Comparison of ENCODE assay signal across 8 mouse cellular contexts in the genomic region with DNA sequence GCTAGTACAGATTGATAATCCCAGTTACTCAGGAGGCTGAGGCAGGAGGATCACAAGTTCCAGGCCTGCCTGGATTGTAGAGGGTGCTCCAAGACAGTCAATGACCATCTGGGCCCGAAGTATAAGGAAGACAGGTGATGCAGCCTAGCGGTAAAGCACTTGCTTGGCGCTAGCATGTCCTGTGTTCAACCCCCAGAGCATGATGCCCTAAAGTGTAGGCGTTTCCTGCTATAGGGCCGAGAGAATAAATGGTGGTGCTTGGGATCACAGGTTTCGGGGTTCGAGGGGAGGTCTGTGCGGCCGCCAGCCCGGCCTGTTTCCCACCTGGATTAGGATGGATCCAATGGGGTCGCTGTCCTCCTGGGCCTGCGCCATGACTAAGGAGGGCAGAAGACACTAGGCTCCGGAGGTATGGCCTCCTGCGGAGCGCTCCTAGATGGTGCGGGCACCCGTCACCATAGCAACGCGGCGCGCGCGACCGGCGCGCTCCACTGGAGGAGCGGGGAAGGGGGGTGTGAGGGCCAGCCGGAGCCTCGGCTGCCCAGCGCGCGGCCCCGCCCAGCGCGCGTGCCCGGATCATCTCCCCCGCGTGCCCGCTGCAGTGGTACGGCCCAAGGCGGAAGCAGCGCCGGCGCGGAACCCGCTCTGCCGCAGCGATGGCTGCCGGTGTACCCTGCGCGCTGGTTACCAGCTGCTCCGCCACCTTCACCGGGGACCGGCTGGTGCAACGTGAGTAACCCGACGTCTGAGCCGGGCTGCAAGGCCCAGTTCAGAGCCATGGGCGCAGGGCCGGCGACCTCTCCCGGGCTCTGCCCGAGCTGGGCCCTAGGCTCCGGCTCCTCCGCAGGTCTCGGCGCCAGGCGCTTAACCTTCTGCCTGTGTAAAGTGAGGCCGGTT. TPM values are rescaled to one million over a fixed set of nuclear protein-coding genes. Genes with fewer than 3 reads are reported as not detected.
DNase-seq lines count a peak whose midpoint lies in the region; ATAC-seq and TF ChIP-seq lines count a peak whose summit lies in the region.

A gene (minus strand): TSS at position 451 of the 897 bp plus-strand sequence.
A gene (plus strand): TSS at position 618 of the 897 bp plus-strand sequence.

- peaks cover 27% of the 10 kb centered on the region; the same call in 1 of the 2 replicates for H3K79me2 ChIP-seq in liver, adult 2 months (ENCODE audit: control insufficient read depth, insufficient read depth, low read length)

- TF ChIP-seq POLR2A in liver, adult 2 months (IDR thresholded peaks at IDR 0.05; ENCODE audit: extremely low read depth, insufficient read depth, low read length): peak; percentile 81

- peaks cover 3% of the 10 kb centered on the region; the same call in 1 of the 2 replicates for H3K27me3 ChIP-seq in erythroblast, embryonic 14.5 days (ENCODE audit: control insufficient read depth)
- H3K27me3 ChIP-seq in heart, embryonic 12.5 days (replicated peaks): no peaks in the 10 kb centered on the region
- H3K27me3 ChIP-seq in kidney, embryonic 16.5 days (ENCODE audit: insufficient read depth, low read length): no peaks in the 10 kb centered on the region
- no peaks in the 10 kb centered on the region for H3K27me3 ChIP-seq in liver, adult 2 months (ENCODE audit: control insufficient read depth, insufficient read depth, low read length)

- H3K36me3 ChIP-seq in erythroblast, embryonic 14.5 days (ENCODE audit: control insufficient read depth): peaks cover 5% of the 10 kb centered on the region
- H3K36me3 ChIP-seq in heart, embryonic 12.5 days: no peaks in the 10 kb centered on the region
- H3K36me3 ChIP-seq in kidney, embryonic 16.5 days (ENCODE audit: insufficient read depth, low read length): no peaks in the 10 kb centered on the region
- no peaks in the 10 kb centered on the region for H3K36me3 ChIP-seq in liver, adult 2 months (ENCODE audit: control insufficient read depth, insufficient read depth, low read length)

- DNase-seq in CD4-positive, CD25-positive, alpha-beta regulatory T cell, adult 2 months (ENCODE audit: low read depth, low spot score): peak; percentile 99
- DNase-seq in brain, embryonic 18.5 days (ENCODE audit: low read depth, low spot score): peak; percentile 87
- peak; percentile 77 for DNase-seq in liver, adult 2 months (ENCODE audit: extremely low read depth, low read depth, low spot score)
- peak; percentile 96 to 97 for DNase-seq in spleen, postnatal 36 days (ENCODE audit: low spot score in 2 of 2)

- H3K9ac ChIP-seq in heart, embryonic 12.5 days: peak within 1 kb of the TSS; percentile 83
- H3K9ac ChIP-seq in kidney, embryonic 16.5 days (replicated peaks; ENCODE audit: low read length): peak within 1 kb of the TSS; percentile 85
- peak within 1 kb of the TSS; percentile 95 for H3K9ac ChIP-seq in liver, adult 2 months (ENCODE audit: low read depth, low read length)

- peaks cover 32% of the 10 kb centered on the region for H3K4me1 ChIP-seq in erythroblast, embryonic 14.5 days (ENCODE audit: control insufficient read depth)
- peaks cover 26% of the 10 kb centered on the region for H3K4me1 ChIP-seq in heart, embryonic 12.5 days (replicated peaks)
- peaks cover 13% of the 10 kb centered on the region for H3K4me1 ChIP-seq in kidney, embryonic 16.5 days (ENCODE audit: insufficient read depth, low read length)
- peaks cover 11% of the 10 kb centered on the region for H3K4me1 ChIP-seq in liver, adult 2 months (ENCODE audit: control insufficient read depth, insufficient read depth, low read length)

- WGBS in heart, embryonic 12.5 days: 1% methylated on average over 70 of the region's 70 CpGs
- 1% methylated on average over 70 of the region's 70 CpGs for WGBS in kidney, embryonic 16.5 days
- 2% methylated on average over 70 of the region's 70 CpGs for WGBS in liver, adult 2 months

- no peak for TF ChIP-seq CTCF in liver, adult 2 months (IDR thresholded peaks at IDR 0.05; ENCODE audit: low read depth, low read length)

- peak within 1 kb of the TSS; percentile 95 for H3K4me3 ChIP-seq in erythroblast, embryonic 14.5 days (replicated peaks)
- peak within 1 kb of the TSS; percentile 81 for H3K4me3 ChIP-seq in heart, embryonic 12.5 days
- peak within 1 kb of the TSS; percentile 83 for H3K4me3 ChIP-seq in kidney, embryonic 16.5 days (ENCODE audit: low read length)
- peak within 1 kb of the TSS; percentile 98 for H3K4me3 ChIP-seq in liver, adult 2 months (ENCODE audit: insufficient read depth, low read depth, low read length)

- H3K4me2 ChIP-seq in heart, embryonic 12.5 days: peak within 1 kb of the TSS; percentile 73
- H3K4me2 ChIP-seq in kidney, embryonic 16.5 days (replicated peaks; ENCODE audit: low read depth, low read length): peak within 1 kb of the TSS; percentile 71

- no peaks in the 10 kb centered on the region for H3K9me3 ChIP-seq in erythroblast, embryonic 14.5 days (ENCODE audit: control insufficient read depth, low read length)
- H3K9me3 ChIP-seq in heart, embryonic 12.5 days (replicated peaks): no peaks in the 10 kb centered on the region
- no peaks in the 10 kb centered on the region for H3K9me3 ChIP-seq in kidney, embryonic 16.5 days (ENCODE audit: low read length)

- no peak within 1 kb of the TSS for H3K27ac ChIP-seq in heart, embryonic 12.5 days (ENCODE audit: poor library complexity, severe bottlenecking)
- peak within 1 kb of the TSS; percentile 27; the same call in 1 of the 2 replicates for H3K27ac ChIP-seq in kidney, embryonic 16.5 days (ENCODE audit: low read length)
- H3K27ac ChIP-seq in liver, adult 2 months (replicated peaks; ENCODE audit: insufficient read depth, low read depth, low read length): peak within 1 kb of the TSS; percentile 72

- ATAC-seq in heart, embryonic 12.5 days (ENCODE audit: insufficient number of reproducible peaks, low FRiP score): peak; percentile 99
- ATAC-seq in kidney, embryonic 16.5 days (ENCODE audit: low FRiP score, low TSS enrichment): peak; percentile 99
- peak; percentile 89 for ATAC-seq in monocyte, adult 5-6 weeks (replicated peaks; ENCODE audit: insufficient number of reproducible peaks, low FRiP score, low TSS enrichment, poor library complexity, severe bottlenecking)

RNA-seq across cellular contexts. Expression of the first gene that starts in this region (rescaled TPM):
- polyA plus RNA-seq in erythroblast, embryonic 14.5 days (2012): not detected in 2 replicates
- 0.08 TPM in 1 of 2 replicates, not detected in the other for polyA plus RNA-seq in heart, embryonic 12.5 days (2016; fragmentation: Nextera tagmentation; extraction: Ambion mirVana)
- polyA plus RNA-seq in kidney, embryonic 16.5 days (2015; fragmentation: Nextera tagmentation; extraction: Ambion mirVana): not detected in 2 replicates
- 0.13 and 0.28 TPM in 2 replicates for total RNA-seq in liver, adult 2 months (2014; rRNA removed)
- polyA plus RNA-seq in liver, adult 2 months (2012; rRNA removed): 0.02 and 0.06 TPM in 2 replicates
- not detected in 3 replicates for total RNA-seq in monocyte, adult 5-6 weeks (2017)

RNA-seq across cellular contexts. Expression of the second gene that starts in this region (rescaled TPM):
- 0.41 and 0.54 TPM in 2 replicates for polyA plus RNA-seq in erythroblast, embryonic 14.5 days (2012)
- 23.2 and 26.2 TPM in 2 replicates for polyA plus RNA-seq in heart, embryonic 12.5 days (2016; fragmentation: Nextera tagmentation; extraction: Ambion mirVana)
- 35.0 and 38.3 TPM in 2 replicates for polyA plus RNA-seq in kidney, embryonic 16.5 days (2015; fragmentation: Nextera tagmentation; extraction: Ambion mirVana)
- total RNA-seq in liver, adult 2 months (2014; rRNA removed): 14.4 and 14.9 TPM in 2 replicates
- 10.6 and 11.9 TPM in 2 replicates for polyA plus RNA-seq in liver, adult 2 months (2012; rRNA removed)
- total RNA-seq in monocyte, adult 5-6 weeks (2017): 37.0 to 57.3 TPM (median 48.3 TPM) in 3 replicates
